Mouse (Mus musculus) erythroblast, embryonic 14.5 days (primary cell): Measurements from ENCODE around the gene Rps6kb1.

ENCODE experiments used
- GATA1 ChIP-seq: IDR thresholded peaks from 2 replicates; pipeline ENCODE4 v1.6.1; 2012; ENCODE audit warnings: low read length, inconsistent platforms, mixed read lengths
- TAL1 ChIP-seq: IDR thresholded peaks from 3 replicates; pipeline ENCODE4 v1.6.1; 2012; ENCODE audit warnings: low read length, inconsistent platforms, mixed read lengths

DNA sequence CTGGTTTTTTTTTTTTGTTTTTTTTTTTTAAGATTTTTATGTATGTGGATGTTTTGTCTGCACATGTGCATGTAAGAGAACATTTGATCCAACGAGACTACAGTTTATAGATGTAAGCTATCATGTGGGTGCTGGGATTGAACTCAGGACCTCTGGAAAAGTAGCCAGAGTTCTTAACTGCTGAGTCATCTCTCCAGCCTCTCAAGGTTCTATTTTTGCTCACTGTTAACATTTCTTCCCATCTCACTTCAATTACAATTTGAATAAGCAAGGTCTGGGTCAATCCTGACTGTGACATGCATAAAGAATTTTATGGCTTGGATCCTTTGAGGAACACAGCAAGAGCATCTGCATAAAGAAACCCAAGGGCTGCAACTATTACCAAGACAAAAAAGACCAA is 43.8 kb downstream of the Rps6kb1 start:
- TF ChIP-seq GATA1 (no peak), TAL1 (no peak)
